ENCODE assay signal across 8 mouse cellular contexts in genomic region chr11:3963610-3964415, GRCm38 (mm10). TPM values are rescaled to one million over a fixed set of nuclear protein-coding genes. Genes with fewer than 3 reads are reported as not detected.
A peak's percentile ranks its signal among the peaks of the same experiment; 100 is the strongest.
DNase-seq lines count a peak whose midpoint lies in the region; ATAC-seq and TF ChIP-seq lines count a peak whose summit lies in the region.

Gene Pes1 (plus strand): TSS chr11:3963975.

- under 1% methylated on average over 31 of the region's 31 CpGs for WGBS in cerebellum, adult 2 months
- WGBS in lung, embryonic 16.5 days: under 1% methylated on average over 31 of the region's 31 CpGs

- H3K9ac ChIP-seq in lung, embryonic 16.5 days (ENCODE audit: low read length): peak within 1 kb of the TSS; percentile 86

- peaks cover 5% of the 10 kb centered on the region for H3K36me3 ChIP-seq in lung, embryonic 16.5 days (ENCODE audit: control insufficient read depth, insufficient read depth, low read length)

- H3K4me1 ChIP-seq in cerebellum, adult 2 months (ENCODE audit: control insufficient read depth, insufficient read depth, low read length): no peaks in the 10 kb centered on the region; the same call in 1 of the 2 replicates
- H3K4me1 ChIP-seq in lung, embryonic 16.5 days (replicated peaks; ENCODE audit: control insufficient read depth, insufficient read depth, low read length): peaks cover 10% of the 10 kb centered on the region

- peak; percentile 34; the same call in 1 of the 2 replicates for TF ChIP-seq POLR2A in cerebellum, adult 2 months (IDR thresholded peaks at IDR 0.05; ENCODE audit: borderline replicate concordance, insufficient read depth, low read length)

- no peaks in the 10 kb centered on the region for H3K27me3 ChIP-seq in cerebellum, adult 2 months (ENCODE audit: control insufficient read depth, insufficient read depth, low read length)
- H3K27me3 ChIP-seq in lung, embryonic 16.5 days (ENCODE audit: control insufficient read depth, insufficient read depth, low read depth, low read length): no peaks in the 10 kb centered on the region

- H3K4me2 ChIP-seq in lung, embryonic 16.5 days (ENCODE audit: low read depth, low read length): peak within 1 kb of the TSS; percentile 88

- no peaks in the 10 kb centered on the region for H3K9me3 ChIP-seq in lung, embryonic 16.5 days (ENCODE audit: control insufficient read depth, low read length)

- H3K27ac ChIP-seq in cerebellum, adult 2 months (ENCODE audit: insufficient read depth, low read length): peak within 1 kb of the TSS; percentile 14; the same call in 1 of the 2 replicates
- H3K27ac ChIP-seq in lung, embryonic 16.5 days (ENCODE audit: low read length): peak within 1 kb of the TSS; percentile 75

- peak within 1 kb of the TSS; percentile 68 for H3K4me3 ChIP-seq in cerebellum, adult 2 months (replicated peaks; ENCODE audit: insufficient read depth, low read depth, low read length)
- H3K4me3 ChIP-seq in lung, embryonic 16.5 days (ENCODE audit: low read length): peak within 1 kb of the TSS; percentile 85

- DNase-seq in MEL-GATA-1-ER (ENCODE audit: extremely low read depth, low read depth): peak; percentile 88
- peak; percentile 84 to 87 for DNase-seq in cerebellum, adult 2 months
- peak; percentile 90 for DNase-seq in forelimb bud, embryonic 11.5 days (ENCODE audit: low read depth, low spot score)
- peak; percentile 90 for DNase-seq in layer of hippocampus, adult 9-10 months (ENCODE audit: low spot score)
- DNase-seq in ovary, postnatal 10 days (ENCODE audit: low spot score): peak; percentile 66
- peak; percentile 50 to 71 for DNase-seq in thymus, postnatal 10 days (ENCODE audit: low spot score in 2 of 2)

- no peak for TF ChIP-seq CTCF in cerebellum, adult 2 months (IDR thresholded peaks at IDR 0.05; ENCODE audit: borderline replicate concordance, insufficient read depth, low read depth, low read length)

- ATAC-seq in hematopoietic stem cell, adult 5-6 weeks (replicated peaks in 1 of 2; ENCODE audit: insufficient read depth in 1 of 2, low FRiP score in 2 of 2, low TSS enrichment in 1 of 2, low read depth in 1 of 2, poor library complexity in 2 of 2, severe bottlenecking in 2 of 2): peak; percentile 89 to 93
- peak; percentile 94 for ATAC-seq in lung, embryonic 16.5 days (ENCODE audit: low read depth)

RNA-seq across cellular contexts. Expression of gene Pes1, which starts in this region (rescaled TPM):
- 36.6 and 36.9 TPM in 2 replicates for polyA plus RNA-seq in cerebellum, adult 2 months (2012; rRNA removed)
- total RNA-seq in hematopoietic stem cell, adult 5-6 weeks (2017): 117 and 128 TPM in 2 replicates
- 76.6 and 78.0 TPM in 2 replicates for polyA plus RNA-seq in lung, embryonic 16.5 days (2015; fragmentation: Nextera tagmentation; extraction: Ambion mirVana)

Comparison
In these comparisons a context has a peak if more than half of its experiments do, and no peak if none do; other contexts are left out.
1. Peak in every context shown above with its lines: DNase-seq, ATAC-seq, H3K4me3 ChIP-seq and H3K27ac ChIP-seq.